Mouse (Mus musculus) heart, embryonic 14.5 days (tissue): ENCODE measurements around the gene Disc1. TPM values are rescaled to one million over a fixed set of nuclear protein-coding genes. Genes with fewer than 3 reads are reported as not detected.
A peak's percentile ranks its signal among the peaks of the same experiment; 100 is the strongest.

Source experiments
- ATAC-seq: fragments of 200-750 bp; cut with Nextera tagmentation; 2 replicates; pipeline ENCODE4 v1.8.0; 2017; ENCODE audit warnings: low read depth, moderate TSS enrichment; ENCODE audit not compliant: insufficient number of reproducible peaks, insufficient read depth, low FRiP score
- H3K27ac ChIP-seq, 2 experiments: fragments of 200-500 bp in 1 of 2; fragments of 300-500 bp in 1 of 2; sonication (generic) in 1 of 2; replicated peaks in 1 of 2; 2 replicates each; pipeline ENCODE4 v1.5.1; 2012 to 2014; ENCODE audit warnings: low read depth in 2 of 2, low read length in 2 of 2, control low read depth in 1 of 2, mild to moderate bottlenecking in 1 of 2, mixed read lengths in 1 of 2; ENCODE audit not compliant: control insufficient read depth in 1 of 2, insufficient read depth in 1 of 2
- H3K27me3 ChIP-seq: fragments of 300-500 bp; sonication (generic); 2 replicates; pipeline ENCODE4 v1.6.1; 2014; ENCODE audit warnings: mild to moderate bottlenecking, low read length, control low read depth; ENCODE audit not compliant: control insufficient read depth, insufficient read depth
- H3K36me3 ChIP-seq: fragments of 300-500 bp; sonication (generic); 2 replicates; pipeline ENCODE4 v1.6.1; 2014; ENCODE audit warnings: mild to moderate bottlenecking, control low read depth, low read length, mixed read lengths; ENCODE audit not compliant: control insufficient read depth, insufficient read depth
- H3K4me1 ChIP-seq, 2 experiments: fragments of 200-500 bp in 1 of 2; fragments of 300-500 bp in 1 of 2; sonication (generic) in 1 of 2; 2 replicates each; pipeline ENCODE4 v1.6.1; 2012 to 2014; ENCODE audit warnings: low read length in 2 of 2, control low read depth in 1 of 2, mixed read lengths in 1 of 2; ENCODE audit not compliant: control insufficient read depth in 2 of 2, insufficient read depth in 2 of 2
- H3K4me2 ChIP-seq: fragments of 300-500 bp; sonication (generic); 2 replicates; pipeline ENCODE4 v1.6.1; 2014; ENCODE audit warnings: mild to moderate bottlenecking, low read length
- H3K4me3 ChIP-seq, 2 experiments: fragments of 200-500 bp in 1 of 2; fragments of 300-500 bp in 1 of 2; sonication (generic) in 1 of 2; 2 replicates each; pipeline ENCODE4 v1.5.1; 2012 to 2014; ENCODE audit warnings: low read length in 2 of 2, mild to moderate bottlenecking in 2 of 2, control low read depth in 1 of 2, low read depth in 1 of 2, moderate library complexity in 1 of 2; ENCODE audit not compliant: control insufficient read depth in 1 of 2, insufficient read depth in 1 of 2
- H3K9ac ChIP-seq: fragments of 300-500 bp; sonication (generic); 2 replicates; pipeline ENCODE4 v1.6.1; 2014; ENCODE audit warnings: mild to moderate bottlenecking, low read length
- H3K9me3 ChIP-seq: fragments of 300-500 bp; sonication (generic); 2 replicates; pipeline ENCODE4 v1.6.1; 2016; ENCODE audit warnings: low read length, control low read depth; ENCODE audit not compliant: control insufficient read depth
- WGBS: fragments of 180-500 bp; shearing (Covaris S2); extraction: QIAGEN DNeasy Blood & Tissue Kit; methylation state at CpG from one replicate; pipeline ENCODE4 v1.1.7; 2014; 5-methylcytosine and 5-hydroxymethylcytosine counted together
- polyA plus RNA-seq: library from polyadenylated mRNA; unstranded; fragments of >200 nt; fragmentation: Nextera tagmentation; extraction: Ambion mirVana; gene quantifications from 2 replicates; pipeline ENCODE4 v1.2.1, GENCODE M21; 2014

Gene Disc1
- polyA plus RNA-seq, 1 experiment from 2014 or later, result 4.2 TPM

DNA sequence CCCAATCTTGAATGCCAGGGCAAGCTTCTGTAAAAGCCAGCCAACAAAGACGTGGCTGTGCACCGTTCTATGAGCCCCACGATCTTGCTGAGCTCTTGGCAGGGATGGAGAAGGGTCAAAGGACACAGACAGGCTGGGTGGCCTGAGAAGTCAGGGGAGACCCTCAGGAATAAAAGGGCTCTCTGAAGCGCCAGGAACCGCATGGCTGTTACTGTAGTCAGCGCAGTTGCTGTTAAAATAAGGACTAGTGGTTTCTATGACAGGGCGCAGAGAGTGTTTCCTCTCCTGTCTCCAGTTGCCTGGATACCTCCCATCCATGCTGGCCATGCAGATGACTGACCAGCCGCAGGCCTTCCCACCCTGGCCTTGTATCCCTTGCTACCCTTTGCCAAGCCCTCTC is 231.4 kb downstream of the Disc1 start:
- Histone ChIP-seq H3K4me2 (no peak overlapping the region), H3K9me3 (no peaks in the 10 kb centered on the region), H3K36me3 (no peaks in the 10 kb centered on the region), H3K4me3 (no peak overlapping the region), H3K4me1 (peaks cover 47 to 55% of the 10 kb centered on the region in 2 experiments), H3K27me3 (no peaks in the 10 kb centered on the region), H3K9ac (peak overlapping the region; percentile 2; the same call in 1 of the 2 replicates), H3K27ac (peak overlapping the region; percentile 79 to 81)
- no peak for ATAC-seq
- 84% methylated on average over 8 of the region's 8 CpGs for WGBS

DNA sequence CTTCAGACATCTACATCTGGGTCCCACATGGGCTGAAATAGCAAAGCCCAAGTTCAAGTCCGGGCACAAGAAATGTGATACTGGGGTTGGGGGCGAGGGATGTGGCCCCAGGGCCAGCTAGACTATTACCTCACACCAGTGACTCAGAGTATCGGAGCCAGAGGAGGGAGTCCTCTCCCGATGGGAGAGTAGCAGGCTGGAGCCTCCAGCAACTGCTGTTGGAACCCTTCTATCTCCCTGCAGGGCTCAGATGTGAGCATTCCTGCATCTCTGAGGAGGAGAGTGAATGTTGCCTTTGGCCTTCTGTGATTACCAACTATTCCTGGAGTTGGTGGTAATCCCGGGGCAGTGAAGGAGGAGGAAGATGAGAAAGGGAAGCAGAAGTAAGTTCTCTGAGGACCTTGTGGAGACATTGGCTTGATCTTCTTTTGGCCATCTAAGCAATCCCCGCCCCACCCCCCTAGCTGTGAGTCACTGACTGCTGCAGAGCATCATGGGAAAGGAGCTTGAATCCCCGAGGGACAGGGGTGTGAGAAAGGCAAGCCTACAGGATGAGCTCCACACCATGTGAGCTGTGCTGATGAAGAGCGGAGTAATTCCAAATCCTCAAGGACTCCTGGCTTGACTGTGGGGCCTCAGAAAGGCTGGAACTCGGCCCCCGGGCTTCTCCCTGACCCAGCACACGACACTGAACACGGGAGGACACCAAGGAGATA is 232.1 kb downstream of the Disc1 start:
- peaks cover 51 to 59% of the 10 kb centered on the region in 2 experiments for H3K4me1 ChIP-seq

DNA sequence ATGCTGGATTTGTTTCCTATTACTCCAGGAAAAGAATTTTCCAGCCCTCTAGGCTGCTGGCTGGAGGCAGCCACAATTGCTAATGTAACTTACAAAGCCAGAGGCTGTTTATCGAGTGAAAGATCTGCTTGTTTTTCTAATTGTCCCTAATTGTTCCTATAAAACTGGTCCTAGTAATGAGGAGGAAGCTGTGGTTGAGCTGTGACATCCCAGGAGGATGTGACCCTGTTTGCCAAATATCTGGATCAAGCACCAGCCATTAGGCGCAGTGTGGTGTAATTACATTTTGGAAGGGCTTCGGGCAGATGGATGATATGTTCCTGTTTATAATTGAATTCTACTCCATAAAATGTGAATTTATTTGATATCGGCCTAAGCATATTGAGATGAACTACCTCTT is 233.3 kb downstream of the Disc1 start:
- no peak for ATAC-seq
- WGBS, result 78% methylated on average over 4 of the region's 4 CpGs

More for the DNA sequence above, 232.1 kb downstream of the Disc1 start:
- no peaks in the 10 kb centered on the region for H3K9me3 ChIP-seq
- H3K27me3 ChIP-seq, result no peaks in the 10 kb centered on the region
- WGBS, result 30% methylated on average over 12 of the region's 12 CpGs
- H3K4me2 ChIP-seq, result peak overlapping the region; percentile 30
- ATAC-seq, result no peak; the same call in 1 of the 2 replicates
- H3K9ac ChIP-seq, result peak overlapping the region; percentile 35; the same call in 1 of the 2 replicates
- no peaks in the 10 kb centered on the region for H3K36me3 ChIP-seq
- peak overlapping the region; percentile 79 to 81 for H3K27ac ChIP-seq
- no peak overlapping the region for H3K4me3 ChIP-seq

DNA sequence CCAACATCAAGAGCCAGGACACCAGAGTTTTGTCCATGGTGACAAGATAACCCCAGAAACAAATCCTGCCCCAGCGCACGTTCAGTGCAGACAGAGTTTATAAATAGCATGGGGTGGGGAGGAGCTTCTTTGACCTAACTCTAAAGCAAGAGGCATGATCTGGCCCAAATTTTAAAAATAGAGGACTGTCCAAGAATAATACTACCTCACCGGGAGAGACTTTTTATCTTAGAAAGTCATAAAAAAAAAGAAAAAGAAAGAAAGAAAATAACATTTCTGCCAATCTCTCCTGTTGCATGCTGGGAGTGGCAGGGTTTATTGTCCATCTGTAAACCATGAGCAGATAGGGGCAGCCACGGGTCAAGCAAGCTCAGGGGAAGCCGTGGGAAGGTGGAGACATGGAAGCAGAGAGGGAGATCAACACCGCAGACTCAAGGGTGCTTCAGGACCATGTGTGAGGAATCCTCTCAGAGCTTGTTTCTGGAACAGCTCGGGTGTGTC is 233.9 kb downstream of the Disc1 start:
- Histone ChIP-seq H3K27ac (peak overlapping the region; percentile 78 to 81), H3K27me3 (no peaks in the 10 kb centered on the region), H3K4me1 (peaks cover 53 to 68% of the 10 kb centered on the region in 2 experiments), H3K4me2 (no peak overlapping the region), H3K4me3 (no peak overlapping the region), H3K9me3 (no peaks in the 10 kb centered on the region), H3K36me3 (no peaks in the 10 kb centered on the region), H3K9ac (no peak overlapping the region)
- ATAC-seq, result 0 out of 2 replicates have a peak, but pooled peaks have one; percentile 29
- 18% methylated on average over 7 of the region's 7 CpGs for WGBS

More for the DNA sequence above, 233.3 kb downstream of the Disc1 start:
- Histone ChIP-seq H3K9me3 (no peaks in the 10 kb centered on the region), H3K4me3 (no peak overlapping the region), H3K9ac (0 out of 2 replicates have a peak overlapping the region, but pooled peaks have one; percentile 10), H3K27ac (peak overlapping the region; percentile 55 to 81), H3K4me1 (peaks cover 56 to 68% of the 10 kb centered on the region in 2 experiments), H3K27me3 (no peaks in the 10 kb centered on the region), H3K4me2 (peak overlapping the region; percentile 30; the same call in 1 of the 2 replicates), H3K36me3 (no peaks in the 10 kb centered on the region)

DNA sequence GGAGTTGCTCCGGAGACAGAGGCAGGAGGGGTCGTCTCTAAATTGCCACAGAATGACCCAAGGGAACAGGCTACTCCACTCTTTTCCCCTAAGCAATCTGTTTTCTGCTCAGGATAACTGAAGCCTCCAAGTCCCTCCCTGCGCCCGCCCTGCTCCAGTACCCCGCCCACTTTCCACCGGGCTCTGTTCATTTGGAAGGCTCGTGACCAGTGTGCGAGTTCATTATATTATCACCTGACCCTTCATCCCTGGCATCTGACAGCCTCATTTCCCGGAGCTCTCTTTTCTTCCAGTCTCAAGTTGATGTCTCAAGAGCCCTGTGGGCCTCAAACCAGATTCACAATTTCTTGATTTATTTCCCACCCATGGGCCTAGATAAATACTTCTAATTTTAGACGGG is 237.5 kb downstream of the Disc1 start:
- no peak for ATAC-seq
- H3K4me1 ChIP-seq, result peaks cover 51 to 73% of the 10 kb centered on the region in 2 experiments
- H3K9me3 ChIP-seq, result no peaks in the 10 kb centered on the region
- no peak overlapping the region for H3K4me3 ChIP-seq
- H3K4me2 ChIP-seq, result no peak overlapping the region
- WGBS, result 39% methylated on average over 10 of the region's 10 CpGs
- no peak overlapping the region for H3K9ac ChIP-seq
- H3K27ac ChIP-seq, result peak overlapping the region in 1 of 2 experiments; percentile 96; a peak in 2 of 4 replicates
- no peaks in the 10 kb centered on the region for H3K36me3 ChIP-seq
- H3K27me3 ChIP-seq, result no peaks in the 10 kb centered on the region

DNA sequence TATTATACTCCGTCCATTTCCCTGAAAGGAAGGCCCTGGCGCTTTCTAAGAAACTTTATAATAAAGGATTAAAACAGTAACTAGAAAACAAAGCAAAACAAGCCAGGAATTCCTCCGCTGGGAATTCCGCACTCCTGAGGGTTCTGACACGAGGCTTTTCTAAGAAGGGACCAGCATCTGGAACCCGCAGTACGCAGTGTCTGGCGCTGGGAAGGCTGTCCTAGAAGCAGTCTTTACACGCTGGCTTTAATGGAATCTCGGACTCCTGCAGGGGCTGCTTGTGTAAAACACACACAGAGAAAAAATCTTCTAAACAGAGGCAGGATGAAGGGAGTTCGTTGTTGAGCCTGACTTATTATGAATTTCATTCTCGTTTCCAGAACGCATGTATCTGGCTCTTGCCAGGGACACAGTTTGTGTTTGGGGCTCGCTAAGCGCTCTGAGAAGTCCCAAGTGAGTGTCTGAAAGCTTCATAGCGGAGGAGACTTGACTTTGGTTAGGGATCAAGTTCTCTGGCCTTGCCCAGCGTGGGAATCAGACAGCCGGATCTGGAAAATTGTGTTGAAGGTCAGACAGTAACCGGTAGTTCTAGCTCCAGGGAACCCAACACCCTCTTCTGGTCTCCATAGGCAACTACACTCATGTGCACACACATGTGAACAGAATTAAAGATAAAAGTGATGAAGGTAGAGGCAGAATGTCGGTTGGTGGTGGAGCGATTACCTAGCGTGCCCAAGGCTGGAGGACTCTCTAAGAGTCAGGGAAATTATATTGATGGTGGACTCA is 238.1 kb downstream of the Disc1 start:
- 82% methylated on average over 22 of the region's 22 CpGs for WGBS
- Histone ChIP-seq H3K4me2 (peak overlapping the region; percentile 28; the same call in 1 of the 2 replicates), H3K4me3 (no peak overlapping the region), H3K4me1 (peaks cover 45 to 66% of the 10 kb centered on the region in 2 experiments), H3K36me3 (no peaks in the 10 kb centered on the region), H3K27ac (peak overlapping the region; percentile 87 to 96), H3K9ac (no peak overlapping the region), H3K9me3 (no peaks in the 10 kb centered on the region), H3K27me3 (no peaks in the 10 kb centered on the region)
- no peak for ATAC-seq

DNA sequence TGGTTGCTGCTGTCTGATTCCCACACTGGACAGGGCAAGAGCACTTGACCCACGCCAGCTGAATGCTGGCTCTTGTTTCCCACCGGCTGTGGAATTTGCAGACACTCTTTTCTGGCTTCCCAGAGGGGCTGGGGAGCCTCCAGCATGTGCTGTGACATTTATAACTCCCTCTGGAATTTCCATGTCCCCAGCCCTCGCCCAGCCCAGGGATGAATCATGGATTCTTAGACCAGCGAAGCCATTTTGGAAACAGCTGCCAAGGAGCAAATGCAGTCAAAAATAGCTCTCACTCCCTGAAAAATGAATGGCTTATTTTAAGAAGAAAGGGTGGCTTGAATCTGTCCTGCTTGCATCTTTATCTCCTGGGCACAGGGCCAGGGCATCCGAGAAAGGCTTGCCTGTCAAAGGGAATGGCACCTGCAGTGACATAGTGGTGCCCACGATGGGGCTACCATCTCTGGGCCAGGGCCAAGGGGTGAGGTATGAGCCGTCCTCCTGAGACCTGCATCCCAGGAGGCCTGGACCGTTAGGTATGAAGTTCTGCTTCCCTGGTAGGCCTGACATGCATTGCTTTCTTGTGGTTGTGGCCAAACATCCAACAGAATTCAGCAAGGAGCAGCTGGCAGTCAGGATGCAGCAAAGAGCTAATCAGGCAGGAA is 239.1 kb downstream of the Disc1 start:
- Histone ChIP-seq H3K27ac (peak overlapping the region; percentile 87 to 96), H3K9ac (peak overlapping the region; percentile 21; the same call in 1 of the 2 replicates), H3K4me1 (peaks cover 40 to 57% of the 10 kb centered on the region in 2 experiments), H3K9me3 (no peaks in the 10 kb centered on the region), H3K27me3 (no peaks in the 10 kb centered on the region), H3K4me3 (no peak overlapping the region), H3K36me3 (no peaks in the 10 kb centered on the region), H3K4me2 (peak overlapping the region; percentile 28; the same call in 1 of the 2 replicates)
- 4% methylated on average over 8 of the region's 8 CpGs for WGBS
- peak; percentile 74 for ATAC-seq
